Mouse (Mus musculus) spleen, adult 2 months (tissue): ENCODE results near the gene Sema3f. TPM values are rescaled to one million over a fixed set of nuclear protein-coding genes. Genes with fewer than 3 reads are reported as not detected.

Source experiments
- DNase-seq, 2 experiments: peaks; one replicate each; pipeline versions ENCODE4 v3.0.0 to v3.0.0-alpha.2; 2012 to 2021; ENCODE audit warnings: low spot score in 2 of 2, low read depth in 1 of 2
- H3K27ac ChIP-seq: fragments of 200-500 bp; 2 replicates; pipeline ENCODE4 v1.5.1; 2012; ENCODE audit warnings: low read length, inconsistent platforms; ENCODE audit not compliant: insufficient read depth
- H3K27me3 ChIP-seq: fragments of 200-500 bp; 2 replicates; pipeline ENCODE4 v1.6.1; 2012; ENCODE audit warnings: mild to moderate bottlenecking, moderate library complexity, low read length, inconsistent platforms; ENCODE audit not compliant: control insufficient read depth, insufficient read depth
- H3K36me3 ChIP-seq: fragments of 200-500 bp; 2 replicates; pipeline ENCODE4 v1.6.1; 2012; ENCODE audit warnings: mild to moderate bottlenecking, low read length, inconsistent platforms; ENCODE audit not compliant: control insufficient read depth, insufficient read depth
- H3K4me1 ChIP-seq: fragments of 200-500 bp; 2 replicates; pipeline ENCODE4 v1.6.1; 2011; ENCODE audit warnings: inconsistent platforms; ENCODE audit not compliant: control insufficient read depth, insufficient read depth, insufficient read length
- H3K4me3 ChIP-seq: fragments of 200-500 bp; 2 replicates; pipeline ENCODE4 v1.5.1; 2011; ENCODE audit warnings: mild to moderate bottlenecking, inconsistent platforms; ENCODE audit not compliant: insufficient read depth, insufficient read length; ENCODE audit errors: extremely low read depth
- CTCF ChIP-seq: fragments of 200-500 bp; IDR thresholded peaks from 2 replicates; pipeline ENCODE4 v1.5.1; 2011; ENCODE audit warnings: mild to moderate bottlenecking, inconsistent platforms; ENCODE audit not compliant: insufficient read depth, insufficient read length, insufficient replicate concordance; ENCODE audit errors: extremely low read depth
- POLR2A ChIP-seq: fragments of 200-500 bp; IDR thresholded peaks from 2 replicates; pipeline ENCODE4 v1.6.1; 2011; ENCODE audit warnings: low read depth, low read length, inconsistent platforms
- WGBS: fragments of 180-500 bp; shearing (Covaris S2); methylation state at CpG from one replicate; pipeline ENCODE4 v1.1.7; 2018; 5-methylcytosine and 5-hydroxymethylcytosine counted together
- polyA plus RNA-seq: library from polyadenylated mRNA; depleted of rRNA; stranded (reverse); fragments of >200 nt; gene quantifications from 2 replicates; pipeline ENCODE4 v1.2.3, GENCODE M21; 2012

Gene Sema3f
- polyA plus RNA-seq, 1 experiment: 61.6 TPM

- TF ChIP-seq CTCF (no peak), POLR2A (no peak)
- H3K36me3 ChIP-seq: no peaks in the 10 kb centered on the region
- H3K4me1 ChIP-seq: no peaks in the 10 kb centered on the region; the same call in 1 of the 2 replicates
- H3K27ac ChIP-seq: no peak overlapping the region
- peaks cover 19% of the 10 kb centered on the region for H3K27me3 ChIP-seq
- no peak overlapping the region for H3K4me3 ChIP-seq
- no peak for DNase-seq
- 88% methylated on average over 5 of the region's 5 CpGs for WGBS
These were observed 40.0 kb downstream of the Sema3f start for GRCm38 (mm10) chr9:107670259-107670658.

GRCm38 (mm10) chr9:107669480-107669945 lies 40.8 kb downstream of the Sema3f start, which contains the start of gene Slc38a3:
Gene Slc38a3, minus strand, starts transcription at chr9:107669530.
- Histone ChIP-seq H3K4me1 (no peaks in the 10 kb centered on the region; the same call in 1 of the 2 replicates), H3K4me3 (no peak within 1 kb of the TSS), H3K27ac (no peak within 1 kb of the TSS), H3K27me3 (peaks cover 15% of the 10 kb centered on the region), H3K36me3 (no peaks in the 10 kb centered on the region)
- 87% methylated on average over 9 of the region's 9 CpGs for WGBS
- TF ChIP-seq POLR2A (no peak), CTCF (no peak)
- DNase-seq: no peak

- DNase-seq: no peak
- peaks cover 15% of the 10 kb centered on the region for H3K27me3 ChIP-seq
- WGBS: 85% methylated on average over 3 of the region's 3 CpGs
- H3K27ac ChIP-seq: no peak overlapping the region
- no peak overlapping the region for H3K4me3 ChIP-seq
- H3K4me1 ChIP-seq: no peaks in the 10 kb centered on the region; the same call in 1 of the 2 replicates
- H3K36me3 ChIP-seq: no peaks in the 10 kb centered on the region
- TF ChIP-seq CTCF (no peak), POLR2A (no peak)
These were observed 41.4 kb downstream of the Sema3f start for GRCm38 (mm10) chr9:107668916-107669315.

GRCm38 (mm10) chr9:107668011-107668410 lies 42.3 kb downstream of the Sema3f start:
- Histone ChIP-seq H3K27me3 (peaks cover 15% of the 10 kb centered on the region), H3K36me3 (no peaks in the 10 kb centered on the region), H3K27ac (no peak overlapping the region), H3K4me1 (no peaks in the 10 kb centered on the region; the same call in 1 of the 2 replicates), H3K4me3 (no peak overlapping the region)
- WGBS: 68% methylated on average over 8 of the region's 8 CpGs
- no peak for DNase-seq
- TF ChIP-seq POLR2A (no peak), CTCF (no peak)

- WGBS: 2% methylated on average over 24 of the region's 24 CpGs
- Histone ChIP-seq H3K27ac (no peak overlapping the region), H3K27me3 (peaks cover 15% of the 10 kb centered on the region), H3K36me3 (no peaks in the 10 kb centered on the region), H3K4me1 (no peaks in the 10 kb centered on the region; the same call in 1 of the 2 replicates), H3K4me3 (no peak overlapping the region)
- TF ChIP-seq POLR2A (no peak), CTCF (no peak)
- no peak for DNase-seq
These were observed 43.1 kb downstream of the Sema3f start for GRCm38 (mm10) chr9:107667219-107667618.

DNA sequence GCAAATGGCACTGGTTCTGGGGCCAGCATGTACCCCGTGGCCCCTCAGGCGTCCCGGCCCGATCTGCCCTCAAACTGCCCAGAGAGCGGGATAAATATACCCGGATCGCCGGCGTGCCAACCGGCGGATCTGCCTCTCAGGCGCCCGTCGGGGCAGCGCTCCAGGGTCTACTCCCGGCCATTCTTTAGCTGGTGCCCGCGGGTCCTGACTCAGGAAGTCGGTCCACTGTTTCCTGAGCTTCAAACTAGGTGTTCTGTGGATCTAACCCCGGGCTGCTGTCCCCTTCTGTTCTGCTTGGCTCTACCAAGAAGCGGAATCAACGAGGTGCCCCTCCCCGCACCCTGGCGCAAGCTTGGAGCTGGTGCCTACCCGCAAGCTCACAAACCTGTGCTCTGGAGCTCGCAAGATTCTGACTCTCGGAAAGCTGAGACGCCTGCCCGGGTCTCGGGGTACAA lies 43.5 kb downstream of the Sema3f start:
- no peak overlapping the region for H3K4me3 ChIP-seq
- H3K27me3 ChIP-seq: peaks cover 15% of the 10 kb centered on the region
- 3% methylated on average over 30 of the region's 30 CpGs for WGBS
- H3K4me1 ChIP-seq: no peaks in the 10 kb centered on the region; the same call in 1 of the 2 replicates
- H3K36me3 ChIP-seq: no peaks in the 10 kb centered on the region
- H3K27ac ChIP-seq: no peak overlapping the region
- TF ChIP-seq POLR2A (no peak), CTCF (no peak)
- no peak for DNase-seq

GRCm38 (mm10) chr9:107665308-107665707 lies 45.0 kb downstream of the Sema3f start:
- Histone ChIP-seq H3K27ac (no peak overlapping the region), H3K4me3 (no peak overlapping the region), H3K36me3 (no peaks in the 10 kb centered on the region), H3K4me1 (no peaks in the 10 kb centered on the region; the same call in 1 of the 2 replicates), H3K27me3 (peaks cover 15% of the 10 kb centered on the region)
- TF ChIP-seq CTCF (no peak), POLR2A (no peak)
- DNase-seq: no peak
- WGBS: 70% methylated on average over 7 of the region's 7 CpGs
